ENCODE assay signal across 10 mouse cellular contexts in genomic region chr17:34238706-34239105, GRCm38 (mm10). TPM values are rescaled to one million over a fixed set of nuclear protein-coding genes. Genes with fewer than 3 reads are reported as not detected.
DNase-seq lines count a peak whose midpoint lies in the region; ATAC-seq lines count a peak whose summit lies in the region.
"Had no signal": no experiment of that assay in that cellular context is flagged by ENCODE, and none has a peak within 500 bp of the region (broad histone marks: within the 10 kb centered on the region; RNA-seq: fewer than 3 reads in every experiment).

Gene H2-Ob (plus strand): TSS chr17:34238903.

- no peaks in the 10 kb centered on the region for H3K4me1 ChIP-seq in heart, embryonic 13.5 days
- H3K4me1 ChIP-seq in heart, embryonic 11.5 days (ENCODE audit: control insufficient read depth, insufficient read depth, low read length): no peaks in the 10 kb centered on the region
- H3K4me1 ChIP-seq in megakaryocyte, embryonic 14.5 days: peaks cover 56% of the 10 kb centered on the region
- no peaks in the 10 kb centered on the region for H3K4me1 ChIP-seq in forebrain, embryonic 11.5 days (replicated peaks; ENCODE audit: control insufficient read depth, insufficient read depth, low read length)
- H3K4me1 ChIP-seq: stomach, embryonic 15.5 days had no signal

- 0 out of 2 replicates have a peak within 1 kb of the TSS, but pooled peaks have one; percentile 5 for H3K4me2 ChIP-seq in heart, embryonic 13.5 days
- H3K4me2 ChIP-seq in heart, embryonic 11.5 days: no peak within 1 kb of the TSS
- H3K4me2 ChIP-seq in forebrain, embryonic 11.5 days (ENCODE audit: low read depth, low read length, severe bottlenecking): no peak within 1 kb of the TSS
- H3K4me2 ChIP-seq: stomach, embryonic 15.5 days had no signal

- peak; percentile 74 for DNase-seq in 416B (ENCODE audit: low read depth)
- DNase-seq in MEL-GATA-1-ER (ENCODE audit: extremely low read depth, low read depth): peak; percentile 67
- peak; percentile 41 to 43 for DNase-seq in kidney, adult 8-10 months
- no peak for DNase-seq in embryo, embryonic 9.5 days (ENCODE audit: extremely low spot score)
- no peak for DNase-seq in forebrain, embryonic 11.5 days (ENCODE audit: low spot score)

- no peaks in the 10 kb centered on the region for H3K36me3 ChIP-seq in heart, embryonic 13.5 days
- H3K36me3 ChIP-seq in heart, embryonic 11.5 days (ENCODE audit: control insufficient read depth, insufficient read depth, low read length): no peaks in the 10 kb centered on the region
- H3K36me3 ChIP-seq in megakaryocyte, embryonic 14.5 days (replicated peaks; ENCODE audit: low read length): peaks cover 9% of the 10 kb centered on the region
- H3K36me3 ChIP-seq in forebrain, embryonic 11.5 days (ENCODE audit: control insufficient read depth, insufficient read depth, low read length): no peaks in the 10 kb centered on the region
- H3K36me3 ChIP-seq: stomach, embryonic 15.5 days had no signal

- H3K4me3 ChIP-seq in heart, embryonic 13.5 days: no peak within 1 kb of the TSS
- no peak within 1 kb of the TSS for H3K4me3 ChIP-seq in heart, embryonic 11.5 days (ENCODE audit: low read depth, low read length)
- peak within 1 kb of the TSS; percentile 85 for H3K4me3 ChIP-seq in megakaryocyte, embryonic 14.5 days (replicated peaks)
- no peak within 1 kb of the TSS for H3K4me3 ChIP-seq in forebrain, embryonic 11.5 days (ENCODE audit: low read depth, low read length)
- H3K4me3 ChIP-seq: stomach, embryonic 15.5 days had no signal

- no peak within 1 kb of the TSS for H3K27ac ChIP-seq in heart, embryonic 13.5 days (replicated peaks)
- no peak within 1 kb of the TSS for H3K27ac ChIP-seq in heart, embryonic 11.5 days (ENCODE audit: low read depth, low read length)
- no peak within 1 kb of the TSS for H3K27ac ChIP-seq in forebrain, embryonic 11.5 days (ENCODE audit: low read depth, low read length)
- H3K27ac ChIP-seq: stomach, embryonic 15.5 days had no signal

- whole genome bisulfite sequencing in heart, embryonic 13.5 days: 57% methylated on average over 3 of the region's 3 CpGs
- 60% methylated on average over 3 of the region's 3 CpGs for WGBS in heart, embryonic 11.5 days (ENCODE audit: insufficient replicate concordance)
- WGBS in forebrain, embryonic 11.5 days: 63% methylated on average over 3 of the region's 3 CpGs

- no peak within 1 kb of the TSS for H3K9ac ChIP-seq in heart, embryonic 13.5 days
- no peak within 1 kb of the TSS for H3K9ac ChIP-seq in heart, embryonic 11.5 days (ENCODE audit: low read depth, low read length)
- no peak within 1 kb of the TSS for H3K9ac ChIP-seq in forebrain, embryonic 11.5 days (ENCODE audit: low read length)
- H3K9ac ChIP-seq: stomach, embryonic 15.5 days had no signal

- no peaks in the 10 kb centered on the region for H3K9me3 ChIP-seq in heart, embryonic 13.5 days
- peaks cover 5% of the 10 kb centered on the region; the same call in 1 of the 2 replicates for H3K9me3 ChIP-seq in heart, embryonic 11.5 days (replicated peaks; ENCODE audit: control insufficient read depth, low read length)
- H3K9me3 ChIP-seq in megakaryocyte, embryonic 14.5 days: peaks cover 15% of the 10 kb centered on the region
- H3K9me3 ChIP-seq in forebrain, embryonic 11.5 days (ENCODE audit: control insufficient read depth, low read length): no peaks in the 10 kb centered on the region
- H3K9me3 ChIP-seq: stomach, embryonic 15.5 days had no signal

- H3K27me3 ChIP-seq in heart, embryonic 13.5 days (replicated peaks): no peaks in the 10 kb centered on the region
- H3K27me3 ChIP-seq in heart, embryonic 11.5 days (ENCODE audit: control insufficient read depth, insufficient read depth, low read length): peaks cover 4% of the 10 kb centered on the region; the same call in 1 of the 2 replicates
- H3K27me3 ChIP-seq in megakaryocyte, embryonic 14.5 days (replicated peaks): no peaks in the 10 kb centered on the region
- H3K27me3 ChIP-seq in forebrain, embryonic 11.5 days (ENCODE audit: control insufficient read depth, insufficient read depth, low read length): no peaks in the 10 kb centered on the region
- H3K27me3 ChIP-seq: stomach, embryonic 15.5 days had no signal

- no peak for ATAC-seq in heart, embryonic 13.5 days (ENCODE audit: extremely low read depth, insufficient number of reproducible peaks, low FRiP score, low TSS enrichment)
- no peak for ATAC-seq in heart, embryonic 11.5 days (replicated peaks; ENCODE audit: insufficient number of reproducible peaks, low FRiP score, low TSS enrichment)
- ATAC-seq in forebrain, embryonic 11.5 days (replicated peaks; ENCODE audit: low FRiP score): no peak

RNA-seq across cellular contexts. Expression of gene H2-Ob, which starts in this region (rescaled TPM):
- not detected in 2 replicates for polyA plus RNA-seq in heart, embryonic 13.5 days (2015; fragmentation: Nextera tagmentation; extraction: Ambion mirVana)
- not detected in 2 replicates for polyA plus RNA-seq in heart, embryonic 11.5 days (2014; fragmentation: Nextera tagmentation; extraction: Ambion mirVana)
- polyA plus RNA-seq in megakaryocyte, embryonic 14.5 days (2012; ENCODE audit: insufficient read depth, low replicate concordance): 0.76 TPM in 1 of 2 replicates, not detected in the other
- polyA plus RNA-seq in forebrain, embryonic 11.5 days (2014; fragmentation: Nextera tagmentation; extraction: Ambion mirVana): not detected in 2 replicates
- polyA plus RNA-seq: limb, embryonic 11.5 days had no signal

Comparison
In these comparisons a context has a peak if more than half of its experiments do, and no peak if none do; other contexts are left out.
1. DNase-seq: peak in 416B (single experiment), MEL-GATA-1-ER (single experiment) and kidney, adult 8-10 months (2 of 2); none in embryo, embryonic 9.5 days (single experiment) and forebrain, embryonic 11.5 days (single experiment).